Mouse (Mus musculus) midbrain, embryonic 16.5 days (tissue): ENCODE results near the gene Fmo2. TPM values are rescaled to one million over a fixed set of nuclear protein-coding genes. Genes with fewer than 3 reads are reported as not detected.

Experiments used
- ATAC-seq: fragments of 200-750 bp; cut with Nextera tagmentation; 2 replicates; pipeline ENCODE4 v1.8.0; 2017; ENCODE audit warnings: moderate TSS enrichment
- H3K27ac ChIP-seq: fragments of 300-500 bp; sonication (generic); 2 replicates; pipeline ENCODE4 v1.5.1; 2014; ENCODE audit warnings: mild to moderate bottlenecking, low read length, mixed read lengths
- H3K27me3 ChIP-seq: fragments of 300-500 bp; sonication (generic); 2 replicates; pipeline ENCODE4 v1.6.1; 2014; ENCODE audit warnings: low read depth, low read length, mixed read lengths; ENCODE audit not compliant: control insufficient read depth, insufficient read depth
- H3K36me3 ChIP-seq: fragments of 300-500 bp; sonication (generic); 2 replicates; pipeline ENCODE4 v1.6.1; 2014; ENCODE audit warnings: mild to moderate bottlenecking, low read length, moderate library complexity, mixed read lengths; ENCODE audit not compliant: control insufficient read depth, insufficient read depth
- H3K4me1 ChIP-seq: fragments of 300-500 bp; sonication (generic); 2 replicates; pipeline ENCODE4 v1.6.1; 2014; ENCODE audit warnings: mild to moderate bottlenecking, low read length, mixed read lengths; ENCODE audit not compliant: control insufficient read depth, insufficient read depth
- H3K4me2 ChIP-seq: fragments of 300-500 bp; sonication (generic); 2 replicates; pipeline ENCODE4 v1.6.1; 2014; ENCODE audit warnings: mild to moderate bottlenecking, low read length, mixed read lengths
- H3K4me3 ChIP-seq: fragments of 300-500 bp; sonication (generic); 2 replicates; pipeline ENCODE4 v1.5.1; 2014; ENCODE audit warnings: low read depth, mild to moderate bottlenecking, low read length, moderate library complexity, mixed read lengths
- H3K9ac ChIP-seq: fragments of 300-500 bp; sonication (generic); 2 replicates; pipeline ENCODE4 v1.6.1; 2014; ENCODE audit warnings: low read depth, low read length, mixed read lengths
- H3K9me3 ChIP-seq: fragments of 300-500 bp; sonication (generic); replicated peaks from 2 replicates; pipeline ENCODE4 v1.6.1; 2014; ENCODE audit warnings: mild to moderate bottlenecking, low read length, mixed read lengths; ENCODE audit not compliant: control insufficient read depth, poor library complexity, severe bottlenecking
- WGBS: fragments of 180-500 bp; shearing (Covaris S2); extraction: QIAGEN DNeasy Blood & Tissue Kit; methylation state at CpG from one replicate; pipeline ENCODE4 v1.1.7; 2014; 5-methylcytosine and 5-hydroxymethylcytosine counted together
- polyA plus RNA-seq: library from polyadenylated mRNA; unstranded; fragments of >200 nt; fragmentation: Nextera tagmentation; extraction: Ambion mirVana; gene quantifications from 2 replicates; pipeline ENCODE4 v1.2.1, GENCODE M21; 2015

The Fmo2 gene
- polyA plus RNA-seq: 0.24 and 0.26 TPM in 2 replicates

DNA sequence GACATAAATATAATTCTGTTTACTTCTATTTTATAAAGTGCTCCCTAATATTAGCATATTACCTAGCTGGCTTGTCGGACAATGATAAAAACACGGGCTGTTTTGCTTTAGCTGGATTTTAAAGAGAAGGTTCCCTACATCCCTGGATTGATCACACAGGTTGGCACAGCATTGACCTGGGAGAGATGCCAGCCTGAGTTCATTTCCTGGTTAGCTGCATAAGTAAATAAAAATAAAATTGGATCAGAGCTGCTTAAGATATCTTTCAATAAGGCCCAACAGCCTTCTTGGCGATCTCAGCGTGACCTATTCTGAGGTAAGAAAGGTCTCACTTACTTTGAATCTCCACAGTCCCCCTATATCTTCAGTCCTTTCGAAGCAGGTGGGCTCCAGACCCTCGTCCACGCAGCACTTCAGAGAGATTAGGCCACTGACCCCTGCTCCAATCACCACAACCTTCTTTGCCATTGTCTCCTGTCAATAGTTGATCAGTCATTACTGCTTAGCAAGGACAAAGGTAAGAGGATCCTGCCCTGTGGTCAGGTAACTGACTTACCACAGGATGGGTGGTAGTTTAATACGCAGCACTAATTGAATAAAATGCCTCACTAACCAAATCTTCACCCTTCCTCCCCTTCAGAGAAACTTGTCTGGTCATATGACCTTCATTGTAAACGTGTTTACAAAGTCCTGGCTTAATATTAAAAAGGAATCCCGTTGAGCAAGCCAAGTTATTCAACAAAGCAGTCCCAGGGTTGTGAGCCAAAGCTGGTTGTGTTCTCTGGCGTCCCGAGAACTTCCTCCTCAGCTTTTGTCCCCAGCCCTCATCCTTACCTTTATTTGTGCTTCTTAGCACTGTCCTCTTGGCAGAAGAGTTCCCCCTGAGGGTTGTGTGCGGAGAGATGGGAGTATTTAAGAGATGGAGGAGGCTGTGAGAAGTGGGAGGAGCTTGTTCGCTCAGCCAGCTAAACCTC is at the start of gene Fmo2:
Gene Fmo2, minus strand, starts transcription at position 889 of the 974 bp plus-strand sequence.
- no peak within 1 kb of the TSS for H3K9ac ChIP-seq
- no peak within 1 kb of the TSS for H3K4me2 ChIP-seq
- H3K27me3 ChIP-seq: no peaks in the 10 kb centered on the region
- ATAC-seq: no peak
- no peak within 1 kb of the TSS for H3K27ac ChIP-seq
- H3K4me3 ChIP-seq: no peak within 1 kb of the TSS
- H3K36me3 ChIP-seq: no peaks in the 10 kb centered on the region
- WGBS: 65% methylated on average over 14 of the region's 14 CpGs
- H3K9me3 ChIP-seq: no peaks in the 10 kb centered on the region
- no peaks in the 10 kb centered on the region for H3K4me1 ChIP-seq

DNA sequence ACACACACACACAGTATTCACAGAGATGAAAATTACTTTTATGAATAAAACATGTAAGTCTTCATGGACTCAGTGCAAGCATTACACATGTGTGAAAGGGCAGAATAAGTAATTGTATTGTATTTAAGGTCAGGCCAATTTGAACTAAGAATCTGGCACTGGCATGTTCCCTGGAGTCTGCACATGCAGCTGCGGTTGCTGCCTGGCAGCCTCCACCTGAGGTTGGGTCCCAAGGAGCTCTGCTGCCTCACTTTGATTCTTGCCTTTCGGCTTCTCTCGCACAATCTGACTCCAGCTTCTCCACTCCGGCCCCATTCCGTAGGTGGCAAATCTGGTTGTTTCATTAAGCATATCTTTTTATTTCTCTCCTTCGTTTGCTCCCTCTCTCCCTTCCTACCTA is 49.4 kb upstream of the Fmo2 start:
- 80% methylated on average over 6 of the region's 6 CpGs for whole genome bisulfite sequencing
- ATAC-seq: 0 out of 2 replicates have a peak, but pooled peaks have one; percentile 25

DNA sequence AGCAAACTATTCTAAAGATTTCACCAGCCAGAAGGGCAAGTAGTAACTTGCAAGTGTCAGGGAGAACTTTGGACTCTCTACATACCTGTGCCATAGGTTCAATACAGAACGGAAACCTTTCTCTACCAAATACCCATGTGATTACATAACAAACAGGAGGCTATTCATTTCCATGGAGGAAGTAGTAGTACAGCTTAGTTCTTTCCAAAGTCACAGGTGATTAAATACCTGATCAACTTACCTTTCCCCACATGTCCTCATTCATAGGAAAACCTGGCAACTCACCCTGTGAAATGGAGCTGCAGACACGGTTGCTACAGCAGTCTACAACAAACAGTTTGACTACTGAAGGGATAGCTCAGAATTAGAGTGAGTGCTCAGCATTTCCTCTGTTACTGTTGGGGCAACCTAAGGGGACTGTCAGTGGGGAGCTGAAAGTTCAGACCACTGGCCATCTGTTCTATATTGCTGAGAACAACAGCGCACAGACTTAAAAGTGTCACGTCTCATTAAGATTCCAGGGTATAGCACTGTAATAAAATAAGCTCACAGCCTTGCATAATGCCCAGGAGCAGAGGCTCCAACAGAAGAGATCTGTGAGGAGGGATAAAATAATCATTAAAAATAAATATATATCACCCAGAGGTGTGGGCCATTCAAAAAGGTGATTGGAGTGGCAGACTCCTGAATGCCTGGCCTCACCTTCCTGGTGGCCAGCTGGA is 48.5 kb upstream of the Fmo2 start:
- Histone ChIP-seq H3K9me3 (no peaks in the 10 kb centered on the region), H3K27me3 (no peaks in the 10 kb centered on the region), H3K36me3 (no peaks in the 10 kb centered on the region), H3K4me1 (no peaks in the 10 kb centered on the region), H3K4me2 (no peak overlapping the region), H3K4me3 (no peak overlapping the region), H3K27ac (no peak overlapping the region), H3K9ac (no peak overlapping the region)
- ATAC-seq: 0 out of 2 replicates have a peak, but pooled peaks have one; percentile 51
- 72% methylated on average over 4 of the region's 4 CpGs for WGBS

More for the DNA sequence above, 49.4 kb upstream of the Fmo2 start:
- no peak overlapping the region for H3K4me3 ChIP-seq
- no peak overlapping the region for H3K9ac ChIP-seq
- H3K4me2 ChIP-seq: no peak overlapping the region
- H3K9me3 ChIP-seq: no peaks in the 10 kb centered on the region
- no peaks in the 10 kb centered on the region for H3K36me3 ChIP-seq
- no peak overlapping the region for H3K27ac ChIP-seq
- no peaks in the 10 kb centered on the region for H3K4me1 ChIP-seq
- H3K27me3 ChIP-seq: no peaks in the 10 kb centered on the region

DNA sequence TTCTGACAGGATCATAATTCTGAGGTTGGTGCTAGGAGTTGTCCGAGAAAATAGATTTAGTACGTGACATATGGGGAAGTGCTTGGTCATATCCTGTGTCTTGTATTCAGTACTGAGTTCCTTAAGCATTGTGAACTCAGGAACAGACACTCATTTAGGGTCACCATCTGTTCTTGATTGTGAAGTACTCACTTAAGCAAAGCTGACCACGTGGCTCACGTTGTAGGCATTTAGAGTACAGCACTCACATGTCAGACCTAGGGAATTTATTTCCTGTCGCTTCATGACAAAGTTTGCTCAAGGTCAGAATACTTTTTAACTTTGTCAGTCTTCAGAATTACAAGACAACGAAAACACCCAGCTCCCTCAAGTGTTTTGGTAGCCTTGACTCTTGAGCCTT is 45.2 kb upstream of the Fmo2 start:
- Histone ChIP-seq H3K27me3 (no peaks in the 10 kb centered on the region), H3K4me2 (no peak overlapping the region), H3K36me3 (no peaks in the 10 kb centered on the region), H3K27ac (no peak overlapping the region), H3K4me3 (no peak overlapping the region), H3K9me3 (no peaks in the 10 kb centered on the region), H3K9ac (no peak overlapping the region), H3K4me1 (no peaks in the 10 kb centered on the region)
- ATAC-seq: no peak
- 83% methylated on average over 6 of the region's 6 CpGs for WGBS

DNA sequence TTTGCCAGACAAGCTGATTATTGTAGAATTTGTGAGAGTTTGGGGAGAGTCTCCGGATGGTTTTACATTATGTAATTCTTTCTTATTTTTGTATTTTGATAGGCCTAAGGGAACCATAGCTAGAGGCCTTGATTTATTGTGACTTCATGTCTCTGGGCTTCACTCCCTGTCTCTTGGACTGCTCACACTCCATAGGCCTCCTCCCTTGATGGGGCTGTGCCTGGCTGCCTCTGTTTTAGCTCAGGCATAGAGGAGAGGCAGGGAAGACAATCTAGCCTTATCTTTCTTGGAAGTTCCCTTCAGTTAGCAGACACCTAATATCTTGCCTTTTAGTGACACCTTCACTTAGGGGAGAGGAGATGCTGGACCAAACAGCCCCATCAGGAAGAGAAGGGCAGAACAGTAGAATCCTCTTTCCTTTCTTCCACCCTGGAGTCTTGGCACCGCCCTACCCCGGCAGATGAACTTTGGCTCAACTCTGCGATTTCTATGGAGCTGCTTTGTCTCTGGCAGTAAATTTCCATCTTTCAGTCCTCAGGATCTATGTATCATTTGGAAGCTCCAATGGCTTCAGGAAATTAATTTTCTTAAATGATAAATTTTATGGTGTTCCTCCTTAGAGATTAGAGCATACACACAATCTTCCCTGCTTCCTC is 40.3 kb upstream of the Fmo2 start:
- no peak overlapping the region for H3K4me3 ChIP-seq
- no peaks in the 10 kb centered on the region for H3K4me1 ChIP-seq
- no peak overlapping the region for H3K27ac ChIP-seq
- H3K36me3 ChIP-seq: no peaks in the 10 kb centered on the region
- no peak for ATAC-seq
- no peak overlapping the region for H3K9ac ChIP-seq
- WGBS: 84% methylated on average over 4 of the region's 4 CpGs
- no peaks in the 10 kb centered on the region for H3K9me3 ChIP-seq
- H3K4me2 ChIP-seq: no peak overlapping the region
- H3K27me3 ChIP-seq: no peaks in the 10 kb centered on the region

DNA sequence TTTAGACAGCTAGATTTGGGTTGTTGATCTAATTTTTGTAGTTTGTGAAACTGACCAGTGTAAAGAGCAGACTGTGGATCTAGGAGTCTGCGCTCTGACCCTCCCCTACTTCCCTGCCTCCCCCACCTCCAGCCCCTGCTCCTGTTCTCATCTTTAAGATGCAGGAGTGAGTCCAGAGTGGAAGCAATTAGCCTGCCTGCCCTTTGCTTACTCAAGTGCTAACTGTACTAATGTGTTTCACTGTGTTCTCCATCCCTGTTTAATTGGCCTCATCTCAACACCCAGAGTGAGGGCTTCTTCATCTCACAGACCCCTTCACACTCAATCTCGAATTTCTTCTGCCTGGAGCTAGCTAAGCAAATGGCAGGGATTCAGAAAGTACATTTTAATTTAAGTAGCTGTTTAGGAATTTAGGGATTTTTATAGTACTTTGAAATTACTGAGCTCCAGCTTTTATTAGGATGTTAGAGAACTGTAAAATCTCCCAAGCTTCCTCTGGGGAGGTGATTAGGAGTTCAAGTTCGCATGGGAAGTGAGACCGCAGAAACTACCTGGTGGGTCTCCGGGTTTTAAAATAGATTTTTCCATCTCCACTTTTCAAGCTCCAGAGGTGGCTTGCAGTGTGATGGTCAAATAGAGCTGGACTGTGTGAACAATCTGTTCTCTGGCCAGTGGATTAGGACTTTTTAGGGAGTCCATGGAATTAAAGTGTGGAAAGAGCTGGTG is 39.6 kb upstream of the Fmo2 start:
- no peaks in the 10 kb centered on the region for H3K27me3 ChIP-seq
- no peak overlapping the region for H3K4me3 ChIP-seq
- no peaks in the 10 kb centered on the region for H3K36me3 ChIP-seq
- no peaks in the 10 kb centered on the region for H3K4me1 ChIP-seq
- no peak overlapping the region for H3K4me2 ChIP-seq
- ATAC-seq: no peak
- H3K9ac ChIP-seq: no peak overlapping the region
- no peak overlapping the region for H3K27ac ChIP-seq
- H3K9me3 ChIP-seq: no peaks in the 10 kb centered on the region
- 82% methylated on average over 5 of the region's 5 CpGs for WGBS

DNA sequence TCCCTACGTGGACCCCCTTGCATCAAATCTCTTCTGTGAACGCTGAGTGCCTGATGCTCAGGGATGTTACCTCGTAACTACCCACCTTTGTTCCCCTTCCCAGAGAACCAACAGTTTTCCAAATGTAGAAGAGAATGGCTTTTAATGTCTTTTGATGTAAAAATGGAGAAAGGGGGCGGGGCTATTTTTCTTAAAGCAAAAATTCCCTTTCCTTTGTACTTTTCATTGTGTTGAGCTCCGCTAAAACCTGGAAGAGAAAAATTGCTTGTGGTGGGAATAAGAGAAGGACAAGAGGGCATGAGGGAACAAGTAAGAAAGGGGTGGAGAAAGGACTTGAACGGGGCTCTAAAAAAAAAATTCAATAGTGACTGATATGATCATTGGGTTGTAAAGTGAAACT is 38.9 kb upstream of the Fmo2 start, which contains the start of gene Fmo6:
Gene Fmo6, minus strand, starts transcription at position 101 of the 400 bp plus-strand sequence.
- no peaks in the 10 kb centered on the region for H3K27me3 ChIP-seq
- H3K4me1 ChIP-seq: no peaks in the 10 kb centered on the region
- no peak for ATAC-seq
- H3K4me3 ChIP-seq: no peak within 1 kb of the TSS
- no peaks in the 10 kb centered on the region for H3K9me3 ChIP-seq
- no peak within 1 kb of the TSS for H3K4me2 ChIP-seq
- WGBS: 87% methylated on average over 6 of the region's 6 CpGs
- no peaks in the 10 kb centered on the region for H3K36me3 ChIP-seq
- H3K9ac ChIP-seq: no peak within 1 kb of the TSS
- no peak within 1 kb of the TSS for H3K27ac ChIP-seq

DNA sequence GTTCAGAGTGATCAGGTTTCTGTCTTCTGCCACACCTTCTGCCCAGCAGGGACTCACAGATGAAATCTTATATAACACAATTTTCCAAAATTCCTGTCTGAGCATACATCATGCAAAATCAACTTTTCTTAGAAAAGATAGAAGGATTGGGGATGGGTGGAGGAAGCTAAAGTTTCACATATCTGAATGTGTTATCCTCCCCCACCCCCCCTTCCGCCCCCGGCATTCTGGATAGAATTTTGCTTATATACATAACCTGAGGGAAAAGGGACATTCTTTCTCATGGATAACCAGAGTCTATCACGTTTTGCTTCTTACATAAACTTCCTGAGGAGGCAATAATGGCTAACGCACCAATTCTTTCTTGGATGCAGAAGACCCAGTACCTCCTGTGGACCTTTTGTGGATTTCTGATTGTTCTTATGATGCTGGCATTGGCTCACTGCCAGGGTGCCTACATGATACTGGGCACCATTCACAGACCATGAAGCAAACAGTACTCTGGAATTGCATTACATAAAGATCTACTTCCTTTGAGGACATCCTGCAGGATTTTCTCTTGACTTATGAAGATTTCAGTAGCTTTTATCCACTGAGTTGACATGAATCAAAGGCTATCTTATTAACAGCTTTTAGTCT is 36.0 kb upstream of the Fmo2 start:
- ATAC-seq: no peak
- Histone ChIP-seq H3K9ac (no peak overlapping the region), H3K4me3 (no peak overlapping the region), H3K4me2 (no peak overlapping the region), H3K27ac (no peak overlapping the region), H3K4me1 (no peaks in the 10 kb centered on the region), H3K36me3 (no peaks in the 10 kb centered on the region), H3K27me3 (no peaks in the 10 kb centered on the region), H3K9me3 (no peaks in the 10 kb centered on the region)
- WGBS: 68% methylated on average over 4 of the region's 4 CpGs
